Mouse (Mus musculus) thymus, adult 2 months (tissue): ENCODE results near the gene Dnah1. TPM values are rescaled to one million over a fixed set of nuclear protein-coding genes. Genes with fewer than 3 reads are reported as not detected.

ENCODE experiments used
- DNase-seq: peaks from one replicate; pipeline ENCODE4 v3.0.0; 2021
- H3K27ac ChIP-seq: fragments of 200-500 bp; 2 replicates; pipeline ENCODE4 v1.5.1; 2012; ENCODE audit warnings: low read length, control low read depth; ENCODE audit not compliant: control insufficient read depth, insufficient read depth
- H3K27me3 ChIP-seq: fragments of 200-500 bp; 2 replicates; pipeline ENCODE4 v1.6.1; 2012; ENCODE audit warnings: mild to moderate bottlenecking, low read length, moderate library complexity, mixed read lengths; ENCODE audit not compliant: control insufficient read depth, insufficient read depth
- H3K36me3 ChIP-seq: fragments of 200-500 bp; 2 replicates; pipeline ENCODE4 v1.6.1; 2012; ENCODE audit warnings: mild to moderate bottlenecking, low read length, moderate library complexity; ENCODE audit not compliant: control insufficient read depth, insufficient read depth
- H3K4me1 ChIP-seq: fragments of 200-500 bp; replicated peaks from 2 replicates; pipeline ENCODE4 v1.6.1; 2012; ENCODE audit warnings: low read length; ENCODE audit not compliant: control insufficient read depth, insufficient read depth
- H3K4me3 ChIP-seq: fragments of 200-500 bp; 2 replicates; pipeline ENCODE4 v1.5.1; 2012; ENCODE audit warnings: mild to moderate bottlenecking, low read length, control low read depth, moderate library complexity; ENCODE audit not compliant: control insufficient read depth, insufficient read depth
- CTCF ChIP-seq: fragments of 200-500 bp; IDR thresholded peaks from 2 replicates; pipeline ENCODE4 v1.5.1; 2012; ENCODE audit warnings: mild to moderate bottlenecking, control low read depth, low read length, moderate library complexity, borderline replicate concordance; ENCODE audit not compliant: control insufficient read depth, poor library complexity, insufficient read depth; ENCODE audit errors: extremely low read depth
- POLR2A ChIP-seq: fragments of 200-500 bp; IDR thresholded peaks from 2 replicates; pipeline ENCODE4 v1.6.1; 2012; ENCODE audit warnings: mild to moderate bottlenecking, low read length, control low read depth, moderate library complexity; ENCODE audit not compliant: control insufficient read depth, poor library complexity, insufficient read depth; ENCODE audit errors: extremely low read depth
- WGBS: fragments of 180-500 bp; shearing (Covaris S2); methylation state at CpG from one replicate; pipeline ENCODE4 v1.1.7; 2018; 5-methylcytosine and 5-hydroxymethylcytosine counted together
- polyA plus RNA-seq: library from polyadenylated mRNA; depleted of rRNA; stranded (reverse); fragments of >200 nt; gene quantifications from 2 replicates; pipeline ENCODE4 v1.2.3, GENCODE M21; 2012

Dnah1 gene
- polyA plus RNA-seq, 1 experiment, result 0.39 TPM

DNA sequence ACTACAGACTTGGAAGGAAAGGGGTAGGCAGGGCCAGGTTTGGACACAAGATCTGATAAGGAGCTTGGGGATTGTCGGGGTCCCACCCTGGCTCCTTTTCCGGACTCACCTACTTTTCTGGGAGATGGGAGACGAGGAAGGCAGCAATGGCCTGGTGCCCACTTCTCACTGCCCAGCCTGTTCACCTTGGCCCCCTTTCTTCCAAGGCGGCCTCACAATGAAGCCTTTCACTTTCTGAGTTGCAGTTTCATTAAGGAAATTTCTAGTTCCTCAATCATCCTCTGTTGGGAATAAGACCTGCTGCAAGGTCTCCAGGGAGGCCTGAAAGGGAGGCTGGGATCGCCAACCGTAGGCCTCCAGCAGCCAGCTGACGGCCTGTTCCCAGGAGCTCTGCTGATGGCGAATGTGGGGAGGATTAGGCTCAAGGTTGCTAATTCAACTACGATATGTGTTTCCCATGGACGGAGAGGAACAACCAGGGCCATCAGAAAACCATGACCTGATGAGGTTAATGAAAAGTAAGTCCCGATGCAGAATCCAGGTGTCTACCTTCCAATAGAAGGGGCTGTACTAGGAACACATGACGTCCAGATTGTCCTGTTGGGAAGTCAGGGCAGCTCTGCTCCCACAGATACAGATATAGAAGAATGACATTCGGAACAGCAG is 91.2 kb downstream of the Dnah1 start:
- WGBS, result 91% methylated on average over 13 of the region's 13 CpGs
- no peaks in the 10 kb centered on the region for H3K36me3 ChIP-seq
- no peak overlapping the region for H3K27ac ChIP-seq
- H3K27me3 ChIP-seq, result no peaks in the 10 kb centered on the region
- TF ChIP-seq CTCF (no peak), POLR2A (no peak)
- H3K4me3 ChIP-seq, result no peak overlapping the region
- H3K4me1 ChIP-seq, result peaks cover 12% of the 10 kb centered on the region
- DNase-seq, result no peak

DNA sequence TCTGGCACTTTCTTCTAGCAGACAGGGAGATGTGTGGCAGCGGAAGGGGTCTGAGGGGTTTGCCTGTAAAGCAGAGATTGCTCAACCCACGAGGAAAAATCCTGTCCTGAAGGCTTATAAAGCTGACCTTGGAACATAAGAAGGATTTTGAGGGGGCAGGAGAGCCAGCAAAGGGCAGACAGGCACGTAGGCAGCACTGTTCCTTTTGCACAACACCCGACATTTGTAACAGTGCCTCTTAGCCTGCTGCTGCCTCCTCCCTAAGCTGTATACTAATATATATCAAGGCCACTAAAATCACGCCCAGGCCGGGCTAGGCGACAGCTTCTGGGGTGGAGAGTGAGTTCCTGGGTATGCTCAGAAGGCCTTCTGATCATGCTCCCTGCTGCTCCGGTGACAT is 93.3 kb downstream of the Dnah1 start:
- DNase-seq, result no peak
- H3K36me3 ChIP-seq, result no peaks in the 10 kb centered on the region
- no peak overlapping the region for H3K27ac ChIP-seq
- TF ChIP-seq POLR2A (no peak), CTCF (no peak)
- no peaks in the 10 kb centered on the region for H3K27me3 ChIP-seq
- peaks cover 12% of the 10 kb centered on the region for H3K4me1 ChIP-seq
- no peak overlapping the region for H3K4me3 ChIP-seq
- WGBS, result 88% methylated on average over 8 of the region's 8 CpGs

DNA sequence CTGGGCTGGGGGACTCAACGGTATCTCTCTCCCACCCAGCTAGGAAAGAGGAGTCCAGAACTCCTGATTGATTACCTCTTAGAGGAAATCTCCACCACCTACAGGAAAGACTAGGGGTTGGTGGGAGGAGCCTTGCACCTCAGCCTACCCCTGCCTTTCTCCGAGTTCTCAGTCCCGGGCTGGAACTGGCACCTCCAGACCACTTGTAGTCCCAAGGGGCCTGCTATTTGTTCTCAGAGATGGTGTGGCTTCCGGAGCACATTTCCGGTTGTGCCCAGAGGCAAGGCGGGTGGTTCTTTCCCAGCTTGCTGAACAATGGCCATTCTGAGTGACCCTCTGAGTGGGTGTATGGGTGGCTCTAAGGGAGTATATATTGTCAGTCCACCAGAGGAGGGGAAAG is 95.5 kb downstream of the Dnah1 start:
- no peak for DNase-seq
- WGBS, result 19% methylated on average over 6 of the region's 6 CpGs
- Histone ChIP-seq H3K4me1 (peaks cover 9% of the 10 kb centered on the region), H3K36me3 (no peaks in the 10 kb centered on the region), H3K4me3 (no peak overlapping the region), H3K27ac (no peak overlapping the region), H3K27me3 (no peaks in the 10 kb centered on the region)
- TF ChIP-seq CTCF (no peak), POLR2A (no peak)

DNA sequence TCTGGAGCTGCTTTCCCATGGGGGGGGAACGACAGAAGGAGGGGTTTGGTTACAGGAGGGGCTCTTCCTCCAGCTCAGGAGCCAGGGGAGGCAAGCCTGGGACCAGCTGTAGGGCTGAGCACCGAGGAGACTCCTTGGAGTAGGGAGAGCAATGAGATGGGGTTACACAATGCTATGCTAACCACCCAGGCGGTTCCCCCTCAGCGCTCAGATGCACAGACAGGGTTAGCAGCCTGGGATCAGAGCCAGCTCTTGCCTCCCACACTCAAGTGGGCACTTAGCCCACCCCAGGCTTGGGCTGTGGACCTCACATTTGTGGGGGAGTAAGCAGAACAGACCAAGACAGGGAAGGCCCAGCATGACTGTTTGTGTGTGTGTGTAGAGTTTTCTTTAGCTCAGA is 96.7 kb downstream of the Dnah1 start:
- H3K4me1 ChIP-seq, result peaks cover 9% of the 10 kb centered on the region
- no peaks in the 10 kb centered on the region for H3K36me3 ChIP-seq
- H3K27me3 ChIP-seq, result no peaks in the 10 kb centered on the region
- H3K27ac ChIP-seq, result no peak overlapping the region
- no peak for DNase-seq
- TF ChIP-seq CTCF (no peak), POLR2A (no peak)
- no peak overlapping the region for H3K4me3 ChIP-seq
- WGBS, result 68% methylated on average over 4 of the region's 4 CpGs

DNA sequence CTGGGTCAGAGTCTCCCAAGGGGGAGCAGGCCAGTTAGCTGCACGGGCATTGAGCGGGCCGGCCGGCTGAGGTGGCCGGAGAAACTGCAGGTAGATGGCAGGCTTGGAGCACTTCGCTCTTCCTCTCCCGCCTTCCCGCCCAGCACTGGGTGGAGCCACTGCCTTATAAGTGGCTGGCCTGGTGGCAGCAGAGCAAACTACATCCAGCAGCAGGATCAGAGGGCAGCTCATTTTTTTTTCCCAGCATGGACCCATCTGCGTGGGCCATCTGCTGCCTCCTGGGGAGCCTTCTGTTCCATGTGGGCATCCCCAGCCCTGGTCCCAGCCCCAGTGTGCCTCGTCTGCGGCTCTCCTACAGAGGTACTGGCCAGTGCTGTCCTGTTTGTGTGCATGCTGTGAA is 106.0 kb downstream of the Dnah1 start, which contains the start of gene Sema3g:
TSS of gene Sema3g (plus strand) at position 195 of the 400 bp plus-strand sequence.
- Histone ChIP-seq H3K27ac (no peak within 1 kb of the TSS), H3K4me1 (peaks cover 4% of the 10 kb centered on the region), H3K36me3 (no peaks in the 10 kb centered on the region), H3K27me3 (no peaks in the 10 kb centered on the region), H3K4me3 (no peak within 1 kb of the TSS)
- DNase-seq, result no peak
- WGBS, result 21% methylated on average over 11 of the region's 11 CpGs
- TF ChIP-seq POLR2A (no peak), CTCF (no peak)

DNA sequence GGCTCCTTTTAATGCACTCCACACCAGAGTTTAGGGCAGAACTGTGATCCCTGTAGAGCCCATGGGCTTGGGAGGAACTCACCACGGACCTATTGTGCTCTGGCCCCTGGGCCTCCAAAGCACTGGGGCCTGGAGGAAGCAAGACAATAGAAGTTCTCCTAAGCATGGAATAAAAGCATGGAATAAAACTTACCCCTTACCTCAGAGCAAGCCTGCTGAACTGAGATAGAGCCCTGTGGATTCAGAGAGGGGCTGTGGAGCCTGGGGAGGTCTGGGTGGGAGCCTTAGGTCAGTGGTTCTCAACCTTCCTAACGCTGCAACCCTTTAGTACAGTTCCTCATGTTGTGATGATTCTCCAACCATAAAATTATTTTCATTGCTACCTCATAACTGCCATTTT is 106.8 kb downstream of the Dnah1 start, which contains the start of gene Nisch:
TSS of gene Nisch (minus strand) at position 101 of the 400 bp plus-strand sequence.
- H3K4me1 ChIP-seq, result peaks cover 4% of the 10 kb centered on the region
- no peak within 1 kb of the TSS for H3K4me3 ChIP-seq
- TF ChIP-seq POLR2A (no peak), CTCF (no peak)
- WGBS, result 94% methylated on average over 2 of the region's 2 CpGs
- H3K27me3 ChIP-seq, result no peaks in the 10 kb centered on the region
- H3K36me3 ChIP-seq, result no peaks in the 10 kb centered on the region
- no peak within 1 kb of the TSS for H3K27ac ChIP-seq
- no peak for DNase-seq
